Mouse (Mus musculus) G1E (cell line): ENCODE measurements around the gene Fam83f.

ENCODE experiments used
- CTCF ChIP-seq: IDR thresholded peaks from 2 replicates; pipeline ENCODE4 v1.5.1; 2012; ENCODE audit warnings: low read depth, low read length, inconsistent platforms, mixed read lengths
- GATA1 ChIP-seq: IDR thresholded peaks from 2 replicates; pipeline ENCODE4 v1.6.1; 2012; ENCODE audit warnings: borderline replicate concordance, low read length, inconsistent platforms, mixed read lengths
- GATA2 ChIP-seq: IDR thresholded peaks from 2 replicates; pipeline ENCODE4 v1.6.1; 2012; ENCODE audit warnings: low read depth, low read length, inconsistent platforms, borderline replicate concordance
- POLR2AphosphoS5 ChIP-seq: IDR thresholded peaks from 2 replicates; pipeline ENCODE4 v1.6.1; 2012; ENCODE audit warnings: low read depth, low read length, inconsistent platforms; ENCODE audit not compliant: insufficient replicate concordance

GRCm38 (mm10) chr15:80688536-80688935, 16.9 kb downstream of the Fam83f start:
- TF ChIP-seq CTCF (no peak), GATA1 (no peak), POLR2AphosphoS5 (no peak), GATA2 (no peak)
